Mouse (Mus musculus) E14TG2a.4 (cell line): ENCODE measurements around the gene Hrg.
"Not testable (repeated sequence)": the region's sequence is repeated elsewhere in the genome, so short reads cannot be mapped to it uniquely, and the experiment has no call there.

Experiments used
- H3K27me3 ChIP-seq: 2 replicates; pipeline ENCODE4 v1.6.1; 2014; ENCODE audit warnings: low read length, control low read depth; ENCODE audit not compliant: insufficient read depth
- H3K36me3 ChIP-seq: 2 replicates; pipeline ENCODE4 v1.6.1; 2014; ENCODE audit warnings: low read length, control low read depth; ENCODE audit not compliant: insufficient read depth
- H3K4me1 ChIP-seq: replicated peaks from 2 replicates; pipeline ENCODE4 v1.6.1; 2014; ENCODE audit warnings: low read depth, low read length, control low read depth
- H3K4me3 ChIP-seq: replicated peaks from 2 replicates; pipeline ENCODE4 v1.5.1; 2014; ENCODE audit warnings: mild to moderate bottlenecking, low read length
- H3K9me3 ChIP-seq: 2 replicates; pipeline ENCODE4 v1.6.1; 2014; ENCODE audit warnings: low read length, control low read depth
- CTCF ChIP-seq: conservative IDR thresholded peaks from 2 replicates; pipeline ENCODE4 v1.5.1; 2014; ENCODE audit warnings: low read length
- NANOG ChIP-seq: IDR thresholded peaks from 2 replicates; pipeline ENCODE4 v1.6.1; 2014; ENCODE audit warnings: borderline replicate concordance, low read length, mixed read lengths
- POU5F1 ChIP-seq: IDR thresholded peaks from 2 replicates; pipeline ENCODE4 v1.6.1; 2014; ENCODE audit warnings: low read length, borderline replicate concordance

Gene Hrg

GRCm38 (mm10) chr16:22919971-22920854, 30.7 kb upstream of the Hrg start:
- no peaks in the 10 kb centered on the region for H3K36me3 ChIP-seq

GRCm38 (mm10) chr16:22921761-22922160, 29.1 kb upstream of the Hrg start:
- no peaks in the 10 kb centered on the region for H3K27me3 ChIP-seq
- no peaks in the 10 kb centered on the region for H3K9me3 ChIP-seq
- TF ChIP-seq NANOG (no peak), CTCF (no peak), POU5F1 (no peak)
- H3K4me3 ChIP-seq: no peak overlapping the region
- H3K4me1 ChIP-seq: peaks cover 34% of the 10 kb centered on the region
- H3K36me3 ChIP-seq: no peaks in the 10 kb centered on the region

More at GRCm38 (mm10) chr16:22919971-22920854, 30.7 kb upstream of the Hrg start:
- TF ChIP-seq NANOG (no peak), CTCF (no peak), POU5F1 (no peak)
- peaks cover 34% of the 10 kb centered on the region for H3K4me1 ChIP-seq
- peak overlapping the region; percentile 49 for H3K4me3 ChIP-seq
- no peaks in the 10 kb centered on the region for H3K9me3 ChIP-seq
- no peaks in the 10 kb centered on the region for H3K27me3 ChIP-seq

DNA sequence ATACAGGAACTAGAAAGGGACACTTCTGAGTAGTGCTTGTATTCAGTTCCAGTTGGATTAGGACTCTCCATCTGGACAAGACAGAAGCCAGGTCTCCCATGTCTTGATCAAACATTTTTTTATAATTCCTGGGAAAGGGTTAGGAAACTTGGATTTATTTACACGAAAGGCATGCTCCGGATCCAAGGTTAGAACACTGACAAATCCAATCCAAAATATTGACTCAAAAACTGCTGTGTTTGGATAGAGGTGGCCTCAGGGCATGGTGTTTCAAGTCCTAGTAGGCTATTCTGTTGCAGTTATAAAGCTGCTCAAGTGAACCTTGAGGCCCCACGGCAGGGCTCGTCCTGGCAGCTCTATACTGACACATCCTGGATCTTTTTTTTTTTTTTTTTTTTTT, 28.4 kb upstream of the Hrg start:
- no peaks in the 10 kb centered on the region for H3K36me3 ChIP-seq
- TF ChIP-seq NANOG (no peak), CTCF (no peak), POU5F1 (no peak)
- peaks cover 32% of the 10 kb centered on the region for H3K4me1 ChIP-seq
- no peak overlapping the region for H3K4me3 ChIP-seq
- no peaks in the 10 kb centered on the region for H3K27me3 ChIP-seq
- H3K9me3 ChIP-seq: no peaks in the 10 kb centered on the region

DNA sequence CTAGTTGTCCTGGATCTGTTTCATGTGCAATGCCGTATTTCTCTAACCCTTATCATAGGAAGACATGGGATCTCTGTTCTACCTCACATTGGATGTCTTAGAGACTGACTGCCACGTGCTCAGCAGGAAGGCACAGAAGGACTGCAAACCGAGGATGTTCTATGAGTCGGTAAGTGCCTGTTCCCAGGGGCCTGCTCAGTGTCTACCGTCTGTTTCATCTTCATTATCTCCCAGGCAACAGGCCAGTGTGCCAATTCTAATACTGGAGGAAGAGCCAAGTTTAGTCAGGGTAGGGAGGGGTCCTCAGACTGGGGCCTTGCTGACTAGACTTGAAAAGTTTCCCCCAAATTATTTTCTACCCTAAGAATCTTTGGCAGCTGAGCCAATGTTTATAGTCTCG, 21.3 kb upstream of the Hrg start:
- no peaks in the 10 kb centered on the region for H3K9me3 ChIP-seq
- TF ChIP-seq POU5F1 (no peak), CTCF (no peak)
- no peaks in the 10 kb centered on the region for H3K27me3 ChIP-seq
- H3K36me3 ChIP-seq: no peaks in the 10 kb centered on the region
- H3K4me3 ChIP-seq: no peak overlapping the region
- H3K4me1 ChIP-seq: peaks cover 19% of the 10 kb centered on the region

DNA sequence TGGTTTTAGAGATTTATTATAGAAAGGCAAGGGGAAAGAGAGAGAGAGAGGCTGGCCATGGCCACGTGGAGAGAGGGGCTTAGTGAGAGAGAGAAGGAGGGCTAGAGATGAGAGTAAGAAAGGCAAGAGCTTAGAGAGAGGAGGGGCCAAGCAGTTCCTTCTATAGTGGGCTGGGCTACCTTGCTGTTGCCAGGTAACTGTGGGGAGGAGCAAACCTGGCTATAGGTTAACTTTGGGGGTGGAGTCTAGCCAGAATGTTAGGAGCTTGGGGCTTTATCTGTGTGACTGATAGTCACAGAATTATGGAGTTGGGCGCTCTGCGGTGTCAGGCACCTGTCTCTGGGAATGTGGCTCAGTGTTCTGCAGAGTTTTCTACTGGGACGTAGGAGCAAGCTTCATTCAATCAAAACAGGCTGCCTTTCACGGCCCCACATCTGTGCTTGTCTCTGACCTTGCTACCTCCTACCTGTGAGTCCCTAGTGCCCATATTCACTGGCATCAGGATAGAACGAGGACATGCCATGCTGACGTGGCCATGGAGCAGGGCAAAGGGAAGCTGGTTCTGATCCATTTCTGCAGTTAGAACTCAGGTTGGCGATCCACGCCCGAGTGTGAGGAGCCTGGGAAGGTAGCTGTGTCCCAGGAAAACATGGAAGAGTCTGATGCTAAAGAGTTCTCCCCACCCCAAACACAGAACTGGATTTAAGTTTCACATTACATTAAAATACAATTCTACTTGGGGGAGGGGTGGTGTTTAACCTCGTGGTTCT, 19.3 kb upstream of the Hrg start:
- TF ChIP-seq POU5F1 (no peak), NANOG (no peak), CTCF (no peak)
- Histone ChIP-seq H3K9me3 (no peaks in the 10 kb centered on the region), H3K36me3 (no peaks in the 10 kb centered on the region), H3K27me3 (no peaks in the 10 kb centered on the region), H3K4me1 (peaks cover 19% of the 10 kb centered on the region), H3K4me3 (peak overlapping the region; percentile 20; the same call in 1 of the 2 replicates)

DNA sequence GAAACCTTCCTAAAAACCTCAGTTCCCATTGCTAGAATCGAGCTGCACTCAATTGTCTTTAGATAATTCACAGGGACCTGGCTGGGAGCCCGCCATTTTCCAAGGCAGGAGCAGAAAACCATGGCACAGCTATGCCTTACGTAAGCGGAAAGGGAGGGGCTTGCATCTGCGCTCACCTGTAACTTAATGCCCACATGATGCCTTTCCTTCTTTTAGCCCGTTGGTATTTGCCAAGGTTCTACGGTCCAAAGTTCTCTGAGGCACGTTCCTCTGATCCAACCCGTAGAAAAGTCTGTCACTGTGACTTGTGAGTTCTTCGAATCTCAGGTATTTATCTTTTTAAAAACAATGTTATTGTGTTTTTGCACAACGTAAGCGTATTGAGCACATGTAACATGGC, 13.2 kb upstream of the Hrg start:
- Histone ChIP-seq H3K36me3 (no peaks in the 10 kb centered on the region), H3K27me3 (no peaks in the 10 kb centered on the region), H3K4me1 (no peaks in the 10 kb centered on the region), H3K9me3 (peaks cover 22% of the 10 kb centered on the region), H3K4me3 (no peak overlapping the region)
- TF ChIP-seq CTCF (no peak), NANOG (no peak), POU5F1 (no peak)

GRCm38 (mm10) chr16:22938541-22938940, 12.3 kb upstream of the Hrg start:
- peaks cover 31% of the 10 kb centered on the region for H3K9me3 ChIP-seq
- H3K36me3 ChIP-seq: peaks cover 5% of the 10 kb centered on the region; the same call in 1 of the 2 replicates

GRCm38 (mm10) chr16:22939120-22939695, 11.7 kb upstream of the Hrg start:
- TF ChIP-seq CTCF (no peak), POU5F1 (no peak), NANOG (no peak)
- Histone ChIP-seq H3K27me3 (no peaks in the 10 kb centered on the region), H3K9me3 (peaks cover 36% of the 10 kb centered on the region), H3K4me1 (no peaks in the 10 kb centered on the region), H3K36me3 (peaks cover 5% of the 10 kb centered on the region; the same call in 1 of the 2 replicates), H3K4me3 (no peak overlapping the region)

More at GRCm38 (mm10) chr16:22938541-22938940, 12.3 kb upstream of the Hrg start:
- no peaks in the 10 kb centered on the region for H3K27me3 ChIP-seq
- TF ChIP-seq POU5F1: no peak
- TF ChIP-seq NANOG: no peak
- no peak for TF ChIP-seq CTCF
- no peaks in the 10 kb centered on the region for H3K4me1 ChIP-seq
- no peak overlapping the region for H3K4me3 ChIP-seq

GRCm38 (mm10) chr16:22941825-22942476, 8.9 kb upstream of the Hrg start:
- H3K4me1 ChIP-seq, H3K27me3 ChIP-seq, H3K36me3 ChIP-seq, H3K4me3 ChIP-seq: not testable (repeated sequence)
- H3K9me3 ChIP-seq: peaks cover 45% of the 10 kb centered on the region
